21 mouse cellular contexts compared by ENCODE assay signal in genomic region chr4:87823623-87824022, GRCm38 (mm10).
DNase-seq lines count a peak whose midpoint lies in the region; ATAC-seq and TF ChIP-seq lines count a peak whose summit lies in the region.
"Had no signal": no experiment of that assay in that cellular context is flagged by ENCODE, and none has a peak within 500 bp of the region (broad histone marks: within the 10 kb centered on the region; RNA-seq: fewer than 3 reads in every experiment).

No protein-coding gene starts in this region.

- peak; percentile 5 for DNase-seq in CD4-positive, CD25-positive, alpha-beta regulatory T cell, adult 2 months (ENCODE audit: low read depth, low spot score)
- no peak for DNase-seq in heart, postnatal 0 days (ENCODE audit: low spot score)
- DNase-seq in heart, postnatal 10 days, result no peak
- peak; percentile 49 for DNase-seq in lung, postnatal 0 days (ENCODE audit: low spot score)
- no peak for DNase-seq in lung, postnatal 14 days
- no peak for DNase-seq in stomach, postnatal 0 days (ENCODE audit: low spot score)
- DNase-seq: adrenal gland, postnatal 10 days; cerebellum, adult 9-11 months; gastrocnemius, postnatal 25 days; kidney, postnatal 36 days; right cerebral cortex, adult 18-20 months had no signal

- no peaks in the 10 kb centered on the region for H3K27me3 ChIP-seq in heart, postnatal 0 days (ENCODE audit: control insufficient read depth, insufficient read depth, low read length)
- no peaks in the 10 kb centered on the region for H3K27me3 ChIP-seq in lung, postnatal 0 days (replicated peaks; ENCODE audit: insufficient read depth, low read length)
- no peaks in the 10 kb centered on the region for H3K27me3 ChIP-seq in stomach, postnatal 0 days (ENCODE audit: control insufficient read depth, insufficient read depth, low read length)
- no peaks in the 10 kb centered on the region for H3K27me3 ChIP-seq in hindbrain, embryonic 16.5 days (replicated peaks; ENCODE audit: control insufficient read depth, insufficient read depth, low read length)
- H3K27me3 ChIP-seq: embryonic facial prominence, embryonic 15.5 days; intestine, embryonic 15.5 days; midbrain, embryonic 12.5 days; neural tube, embryonic 13.5 days had no signal

- intact Hi-C loops in heart, postnatal 10 days (cut with DNase I), result no loop called here

- H3K9me3 ChIP-seq in heart, postnatal 0 days (replicated peaks; ENCODE audit: control insufficient read depth, low read length), result 0 out of 2 replicates have a peak, but pooled peaks cover 2% of the 10 kb centered on the region
- no peaks in the 10 kb centered on the region for H3K9me3 ChIP-seq in lung, postnatal 0 days (ENCODE audit: low read length)
- H3K9me3 ChIP-seq in stomach, postnatal 0 days (ENCODE audit: control insufficient read depth, low read length), result no peaks in the 10 kb centered on the region
- H3K9me3 ChIP-seq in hindbrain, embryonic 16.5 days (ENCODE audit: control insufficient read depth, low read length), result no peaks in the 10 kb centered on the region
- H3K9me3 ChIP-seq: embryonic facial prominence, embryonic 15.5 days; forebrain, embryonic 10.5 days; G1E; intestine, embryonic 15.5 days; midbrain, embryonic 12.5 days; neural tube, embryonic 13.5 days had no signal

- H3K9ac ChIP-seq in heart, postnatal 0 days (replicated peaks; ENCODE audit: low read depth, low read length), result no peak overlapping the region; the same call in 1 of the 2 replicates
- H3K9ac ChIP-seq in lung, postnatal 0 days (replicated peaks; ENCODE audit: low read depth), result no peak overlapping the region
- H3K9ac ChIP-seq in stomach, postnatal 0 days (ENCODE audit: low read length), result no peak overlapping the region
- H3K9ac ChIP-seq in hindbrain, embryonic 16.5 days (ENCODE audit: low read depth, low read length), result no peak overlapping the region
- H3K9ac ChIP-seq: embryonic facial prominence, embryonic 15.5 days; hindbrain, embryonic 14.5 days; intestine, embryonic 15.5 days; midbrain, embryonic 12.5 days; neural tube, embryonic 13.5 days had no signal

- no peak for ATAC-seq in CD4-positive, CD25-positive, alpha-beta regulatory T cell, adult 4 months
- no peak for ATAC-seq in heart, postnatal 0 days (ENCODE audit: insufficient read depth, low read depth)
- ATAC-seq in lung, postnatal 0 days, result peak; percentile 84
- ATAC-seq in stomach, postnatal 0 days (ENCODE audit: low FRiP score, low TSS enrichment), result no peak
- ATAC-seq in hindbrain, embryonic 16.5 days, result no peak
- ATAC-seq: activated CD4-positive, CD25-positive, alpha-beta regulatory T cell, adult 4 months; intestine, embryonic 15.5 days had no signal

- H3K4me3 ChIP-seq in heart, postnatal 0 days (ENCODE audit: low read depth, low read length), result no peak overlapping the region
- no peak overlapping the region for H3K4me3 ChIP-seq in lung, postnatal 0 days (ENCODE audit: low read depth, low read length)
- no peak overlapping the region for H3K4me3 ChIP-seq in stomach, postnatal 0 days (ENCODE audit: low read depth, low read length)
- H3K4me3 ChIP-seq in hindbrain, embryonic 16.5 days (ENCODE audit: low read length), result no peak overlapping the region
- H3K4me3 ChIP-seq: embryonic facial prominence, embryonic 15.5 days; forebrain, embryonic 10.5 days; intestine, embryonic 15.5 days; midbrain, embryonic 12.5 days; neural tube, embryonic 13.5 days had no signal

- no peak overlapping the region for H3K27ac ChIP-seq in heart, postnatal 0 days (ENCODE audit: low read depth)
- H3K27ac ChIP-seq in lung, postnatal 0 days (ENCODE audit: low read length), result no peak overlapping the region
- H3K27ac ChIP-seq in stomach, postnatal 0 days (replicated peaks), result 0 out of 2 replicates have a peak overlapping the region, but pooled peaks have one; percentile 30
- no peak overlapping the region for H3K27ac ChIP-seq in hindbrain, embryonic 16.5 days (ENCODE audit: low read depth, low read length)
- H3K27ac ChIP-seq: embryonic facial prominence, embryonic 15.5 days; forebrain, embryonic 10.5 days; hindbrain, embryonic 14.5 days; intestine, embryonic 15.5 days; midbrain, embryonic 12.5 days; neural tube, embryonic 13.5 days had no signal

- peaks cover 7% of the 10 kb centered on the region; the same call in 1 of the 2 replicates for H3K4me1 ChIP-seq in heart, postnatal 0 days (ENCODE audit: control insufficient read depth, insufficient read depth)
- peaks cover 4% of the 10 kb centered on the region; the same call in 1 of the 2 replicates for H3K4me1 ChIP-seq in lung, postnatal 0 days (ENCODE audit: insufficient read depth, low read depth, low read length)
- no peaks in the 10 kb centered on the region for H3K4me1 ChIP-seq in stomach, postnatal 0 days (replicated peaks; ENCODE audit: control insufficient read depth, insufficient read depth)
- peaks cover 8% of the 10 kb centered on the region; the same call in 1 of the 2 replicates for H3K4me1 ChIP-seq in hindbrain, embryonic 16.5 days (ENCODE audit: control insufficient read depth, insufficient read depth, low read depth, low read length)
- H3K4me1 ChIP-seq: forebrain, embryonic 10.5 days; intestine, embryonic 15.5 days had no signal

- TF ChIP-seq EP300 in heart, postnatal 0 days (IDR thresholded peaks at IDR 0.05; ENCODE audit: low read depth), result no peak
- 0 out of 2 replicates have a peak, but pooled peaks have one; percentile 9 for TF ChIP-seq EP300 in lung, postnatal 0 days (IDR thresholded peaks at IDR 0.05)
- TF ChIP-seq EP300 in stomach, postnatal 0 days (optimal IDR thresholded peaks at IDR 0.05), result no peak

- H3K36me3 ChIP-seq in heart, postnatal 0 days (replicated peaks; ENCODE audit: control insufficient read depth, insufficient read depth, low read length), result 0 out of 2 replicates have a peak, but pooled peaks cover 5% of the 10 kb centered on the region
- no peaks in the 10 kb centered on the region for H3K36me3 ChIP-seq in lung, postnatal 0 days (ENCODE audit: insufficient read depth, low read length)
- H3K36me3 ChIP-seq in stomach, postnatal 0 days (ENCODE audit: control insufficient read depth, insufficient read depth, low read length), result no peaks in the 10 kb centered on the region
- H3K36me3 ChIP-seq in hindbrain, embryonic 16.5 days (ENCODE audit: control insufficient read depth, insufficient read depth, low read length), result no peaks in the 10 kb centered on the region
- H3K36me3 ChIP-seq: embryonic facial prominence, embryonic 15.5 days; intestine, embryonic 15.5 days; midbrain, embryonic 12.5 days had no signal

- TF ChIP-seq CTCF in heart, postnatal 0 days (IDR thresholded peaks at IDR 0.05; ENCODE audit: low read depth), result no peak
- no peak for TF ChIP-seq CTCF in lung, postnatal 0 days (IDR thresholded peaks at IDR 0.05)
- TF ChIP-seq CTCF in stomach, postnatal 0 days (IDR thresholded peaks at IDR 0.05; ENCODE audit: low read depth), result no peak

- H3K4me2 ChIP-seq in heart, postnatal 0 days (ENCODE audit: low read depth, low read length), result peak overlapping the region; percentile 44; the same call in 1 of the 2 replicates
- H3K4me2 ChIP-seq in lung, postnatal 0 days (replicated peaks; ENCODE audit: low read depth, low read length), result peak overlapping the region; percentile 25; the same call in 1 of the 2 replicates
- H3K4me2 ChIP-seq in stomach, postnatal 0 days (replicated peaks; ENCODE audit: low read depth), result no peak overlapping the region
- H3K4me2 ChIP-seq in hindbrain, embryonic 16.5 days (ENCODE audit: low read length), result no peak overlapping the region
- H3K4me2 ChIP-seq: embryonic facial prominence, embryonic 15.5 days; hindbrain, embryonic 14.5 days; intestine, embryonic 15.5 days; midbrain, embryonic 12.5 days; neural tube, embryonic 13.5 days had no signal

- 56% methylated on average over 3 of the region's 3 CpGs for WGBS in heart, postnatal 0 days
- 23% methylated on average over 3 of the region's 3 CpGs for WGBS in lung, postnatal 0 days
- 45% methylated on average over 3 of the region's 3 CpGs for WGBS in stomach, postnatal 0 days
- 84% methylated on average over 3 of the region's 3 CpGs for WGBS in hindbrain, embryonic 16.5 days

Comparison
In these comparisons a context has a peak if more than half of its experiments do, and no peak if none do; other contexts are left out.
1. DNase-seq: peak in CD4-positive, CD25-positive, alpha-beta regulatory T cell, adult 2 months (single experiment) and lung, postnatal 0 days (single experiment); none in heart, postnatal 0 days (single experiment), heart, postnatal 10 days (0 of 2), lung, postnatal 14 days (single experiment) and stomach, postnatal 0 days (single experiment).
2. H3K4me2 ChIP-seq: peak in heart, postnatal 0 days (single experiment) and lung, postnatal 0 days (single experiment); none in stomach, postnatal 0 days (single experiment) and hindbrain, embryonic 16.5 days (single experiment).